Mouse (Mus musculus) hindbrain, embryonic 14.5 days (tissue): Measurements from ENCODE around the gene Papss2. TPM values are rescaled to one million over a fixed set of nuclear protein-coding genes. Genes with fewer than 3 reads are reported as not detected.

ENCODE experiments used
- ATAC-seq: fragments of 200-750 bp; cut with Nextera tagmentation; 2 replicates; pipeline ENCODE4 v1.8.0; 2017; ENCODE audit warnings: moderate number of reproducible peaks, mild to moderate bottlenecking, moderate TSS enrichment, moderate library complexity; ENCODE audit not compliant: low FRiP score
- DNase-seq: peaks from one replicate; pipeline ENCODE4 v3.0.0-alpha.2; 2015; ENCODE audit warnings: low spot score
- H3K27ac ChIP-seq: fragments of 300-500 bp; sonication (generic); 2 replicates; pipeline ENCODE4 v1.5.1; 2014; ENCODE audit warnings: mild to moderate bottlenecking, moderate library complexity
- H3K27me3 ChIP-seq: fragments of 300-500 bp; sonication (generic); 2 replicates; pipeline ENCODE4 v1.6.1; 2014; ENCODE audit warnings: mild to moderate bottlenecking, low read length, mixed read lengths; ENCODE audit not compliant: control insufficient read depth, insufficient read depth
- H3K36me3 ChIP-seq: fragments of 300-500 bp; sonication (generic); replicated peaks from 2 replicates; pipeline ENCODE4 v1.6.1; 2014; ENCODE audit not compliant: control insufficient read depth, insufficient read depth
- H3K4me1 ChIP-seq: fragments of 300-500 bp; sonication (generic); replicated peaks from 2 replicates; pipeline ENCODE4 v1.6.1; 2014; ENCODE audit warnings: antibody characterized with exemption, low read length, mixed read lengths; ENCODE audit not compliant: control insufficient read depth, insufficient read depth
- H3K4me2 ChIP-seq: fragments of 300-500 bp; sonication (generic); replicated peaks from 2 replicates; pipeline ENCODE4 v1.6.1; 2014; ENCODE audit warnings: mild to moderate bottlenecking, moderate library complexity
- H3K4me3 ChIP-seq: fragments of 300-500 bp; sonication (generic); replicated peaks from 2 replicates; pipeline ENCODE4 v1.5.1; 2014; ENCODE audit warnings: mild to moderate bottlenecking, low read length
- H3K9ac ChIP-seq: fragments of 300-500 bp; sonication (generic); 2 replicates; pipeline ENCODE4 v1.6.1; 2014
- H3K9me3 ChIP-seq: fragments of 300-500 bp; sonication (generic); 2 replicates; pipeline ENCODE4 v1.6.1; 2016; ENCODE audit warnings: low read length; ENCODE audit not compliant: control insufficient read depth
- WGBS: fragments of 180-500 bp; shearing (Covaris S2); extraction: QIAGEN DNeasy Blood & Tissue Kit; methylation state at CpG from one replicate; pipeline ENCODE4 v1.1.7; 2014; 5-methylcytosine and 5-hydroxymethylcytosine counted together
- polyA plus RNA-seq: library from polyadenylated mRNA; unstranded; fragments of >200 nt; fragmentation: Nextera tagmentation; extraction: Ambion mirVana; gene quantifications from 2 replicates; pipeline ENCODE4 v1.2.1, GENCODE M21; 2014

Gene Papss2
- 1.8 TPM in 2 replicates for polyA plus RNA-seq

- no peak for DNase-seq
- Histone ChIP-seq H3K27ac (no peak within 1 kb of the TSS), H3K4me3 (peak within 1 kb of the TSS; percentile 50), H3K36me3 (no peaks in the 10 kb centered on the region), H3K4me1 (0 out of 2 replicates have a peak, but pooled peaks cover 6% of the 10 kb centered on the region), H3K27me3 (peaks cover 31% of the 10 kb centered on the region), H3K9me3 (no peaks in the 10 kb centered on the region), H3K9ac (peak within 1 kb of the TSS; percentile 44), H3K4me2 (peak within 1 kb of the TSS; percentile 86)
- under 1% methylated on average over 63 of the region's 64 CpGs for WGBS
- ATAC-seq, result peak; percentile 76
Observed at GRCm38 (mm10) chr19:32595506-32596286, at the start of gene Papss2. Gene Papss2, plus strand, starts transcription at chr19:32595790.

- no peak overlapping the region for H3K4me3 ChIP-seq
- ATAC-seq, result no peak
- no peak overlapping the region for H3K9ac ChIP-seq
- DNase-seq, result no peak
- no peak overlapping the region for H3K27ac ChIP-seq
- no peaks in the 10 kb centered on the region for H3K27me3 ChIP-seq
- no peaks in the 10 kb centered on the region for H3K4me1 ChIP-seq
- WGBS, result 86% methylated on average over 3 of the region's 3 CpGs
- H3K9me3 ChIP-seq, result no peaks in the 10 kb centered on the region
- H3K4me2 ChIP-seq, result no peak overlapping the region
- H3K36me3 ChIP-seq, result no peaks in the 10 kb centered on the region
Observed at GRCm38 (mm10) chr19:32547396-32547795, 48.2 kb upstream of the Papss2 start.

- Histone ChIP-seq H3K9ac (no peak overlapping the region), H3K4me3 (no peak overlapping the region), H3K9me3 (no peaks in the 10 kb centered on the region), H3K4me1 (no peaks in the 10 kb centered on the region), H3K27ac (no peak overlapping the region), H3K27me3 (no peaks in the 10 kb centered on the region), H3K36me3 (no peaks in the 10 kb centered on the region), H3K4me2 (no peak overlapping the region)
- no peak for ATAC-seq
- DNase-seq, result no peak
- WGBS, result 89% methylated on average over 15 of the region's 15 CpGs
Observed at GRCm38 (mm10) chr19:32548202-32548601, 47.4 kb upstream of the Papss2 start.

- H3K9ac ChIP-seq, result no peak overlapping the region
- H3K9me3 ChIP-seq, result no peaks in the 10 kb centered on the region
- no peak for DNase-seq
- H3K4me1 ChIP-seq, result no peaks in the 10 kb centered on the region
- no peak overlapping the region for H3K4me2 ChIP-seq
- no peak for ATAC-seq
- no peaks in the 10 kb centered on the region for H3K36me3 ChIP-seq
- no peaks in the 10 kb centered on the region for H3K27me3 ChIP-seq
- H3K27ac ChIP-seq, result no peak overlapping the region
- no peak overlapping the region for H3K4me3 ChIP-seq
- WGBS, result 73% methylated on average over 5 of the region's 5 CpGs
Observed at GRCm38 (mm10) chr19:32550446-32550845, 45.1 kb upstream of the Papss2 start.

- no peak for ATAC-seq
- H3K4me3 ChIP-seq, result no peak overlapping the region
- 72% methylated on average over 3 of the region's 3 CpGs for WGBS
- H3K9ac ChIP-seq, result no peak overlapping the region
- no peaks in the 10 kb centered on the region for H3K9me3 ChIP-seq
- H3K4me1 ChIP-seq, result no peaks in the 10 kb centered on the region
- no peak overlapping the region for H3K27ac ChIP-seq
- no peak for DNase-seq
- H3K36me3 ChIP-seq, result no peaks in the 10 kb centered on the region
- H3K27me3 ChIP-seq, result no peaks in the 10 kb centered on the region
- H3K4me2 ChIP-seq, result no peak overlapping the region
Observed at GRCm38 (mm10) chr19:32551442-32551841, 44.1 kb upstream of the Papss2 start.

GRCm38 (mm10) chr19:32552106-32552505 lies 43.5 kb upstream of the Papss2 start:
- Histone ChIP-seq H3K9ac (no peak overlapping the region), H3K27ac (no peak overlapping the region), H3K36me3 (no peaks in the 10 kb centered on the region), H3K4me3 (no peak overlapping the region), H3K4me1 (no peaks in the 10 kb centered on the region), H3K27me3 (no peaks in the 10 kb centered on the region), H3K9me3 (no peaks in the 10 kb centered on the region), H3K4me2 (no peak overlapping the region)
- DNase-seq (no peak), ATAC-seq (no peak)
- WGBS, result 65% methylated on average over 1 of the region's 1 CpGs

GRCm38 (mm10) chr19:32553310-32553709 lies 42.3 kb upstream of the Papss2 start:
- Histone ChIP-seq H3K9ac (no peak overlapping the region), H3K4me1 (no peaks in the 10 kb centered on the region), H3K27me3 (no peaks in the 10 kb centered on the region), H3K27ac (no peak overlapping the region), H3K36me3 (no peaks in the 10 kb centered on the region), H3K9me3 (no peaks in the 10 kb centered on the region), H3K4me3 (no peak overlapping the region), H3K4me2 (no peak overlapping the region)
- WGBS, result 75% methylated on average over 3 of the region's 3 CpGs
- DNase-seq, result no peak
- ATAC-seq, result no peak

- Histone ChIP-seq H3K4me3 (no peak overlapping the region), H3K4me1 (no peaks in the 10 kb centered on the region), H3K4me2 (no peak overlapping the region), H3K36me3 (no peaks in the 10 kb centered on the region), H3K9ac (no peak overlapping the region), H3K27me3 (no peaks in the 10 kb centered on the region), H3K9me3 (no peaks in the 10 kb centered on the region), H3K27ac (no peak overlapping the region)
- ATAC-seq (peak; percentile 60; the same call in 1 of the 2 replicates), DNase-seq (no peak)
- WGBS, result 28% methylated on average over 3 of the region's 3 CpGs
Observed at GRCm38 (mm10) chr19:32555257-32555656, 40.3 kb upstream of the Papss2 start.

- no peaks in the 10 kb centered on the region for H3K27me3 ChIP-seq
- H3K4me3 ChIP-seq, result no peak overlapping the region
- H3K36me3 ChIP-seq, result no peaks in the 10 kb centered on the region
- ATAC-seq (no peak), DNase-seq (no peak)
- H3K4me2 ChIP-seq, result no peak overlapping the region
- 91% methylated on average over 8 of the region's 8 CpGs for WGBS
- H3K9me3 ChIP-seq, result no peaks in the 10 kb centered on the region
- no peak overlapping the region for H3K9ac ChIP-seq
- no peaks in the 10 kb centered on the region for H3K4me1 ChIP-seq
- no peak overlapping the region for H3K27ac ChIP-seq
Observed at GRCm38 (mm10) chr19:32567025-32567424, 28.6 kb upstream of the Papss2 start.
